Mouse (Mus musculus) ES-E14 (cell line): Measurements from ENCODE around the gene Nme2. TPM values are rescaled to one million over a fixed set of nuclear protein-coding genes. Genes with fewer than 3 reads are reported as not detected.

Experiments
- DNase-seq: peaks from one replicate; pipeline ENCODE4 v3.0.0-alpha.2; 2013; ENCODE audit warnings: low read depth, low spot score
- H3K27ac ChIP-seq: 2 replicates; pipeline ENCODE4 v1.5.1; 2012; ENCODE audit warnings: low read depth, mild to moderate bottlenecking, low read length, moderate library complexity, mixed read lengths; ENCODE audit not compliant: poor library complexity, insufficient read depth, severe bottlenecking
- H3K36me3 ChIP-seq: 2 replicates; pipeline ENCODE4 v1.6.1; 2012; ENCODE audit warnings: mild to moderate bottlenecking, low read length, moderate library complexity, mixed read lengths; ENCODE audit not compliant: control insufficient read depth, poor library complexity, insufficient read depth, severe bottlenecking
- H3K4me1 ChIP-seq, 2 experiments: fragments of 150-350 bp in 1 of 2; sonication (generic) in 1 of 2; 2 replicates each; pipeline ENCODE4 v1.6.1; 2012; ENCODE audit warnings: low read length in 2 of 2, mild to moderate bottlenecking in 1 of 2, mixed read lengths in 1 of 2; ENCODE audit not compliant: control insufficient read depth in 2 of 2, insufficient read depth in 2 of 2, poor library complexity in 1 of 2
- H3K4me3 ChIP-seq, 2 experiments: fragments of 150-350 bp in 1 of 2; sonication (generic) in 1 of 2; 2 replicates each; pipeline ENCODE4 v1.5.1; 2012; ENCODE audit warnings: low read length in 2 of 2, low read depth in 1 of 2, mild to moderate bottlenecking in 1 of 2, mixed read lengths in 1 of 2; ENCODE audit not compliant: insufficient read depth in 1 of 2, poor library complexity in 1 of 2, severe bottlenecking in 1 of 2
- H3K9ac ChIP-seq: 2 replicates; pipeline ENCODE4 v1.6.1; 2012; ENCODE audit warnings: low read depth, mild to moderate bottlenecking, low read length, mixed read lengths; ENCODE audit not compliant: poor library complexity, insufficient read depth, severe bottlenecking
- H3K9me3 ChIP-seq: fragments of 150-350 bp; sonication (generic); 2 replicates; pipeline ENCODE4 v1.6.1; 2012; ENCODE audit warnings: low read depth, mild to moderate bottlenecking, low read length; ENCODE audit not compliant: control insufficient read depth, insufficient read depth
- CHD2 ChIP-seq: IDR thresholded peaks from 2 replicates; pipeline ENCODE4 v1.6.1; 2014; ENCODE audit warnings: mild to moderate bottlenecking, low read depth, low read length, inconsistent platforms
- HCFC1 ChIP-seq: IDR thresholded peaks from 2 replicates; pipeline ENCODE4 v1.6.1; 2012; ENCODE audit warnings: low read length, inconsistent platforms, borderline replicate concordance; ENCODE audit not compliant: insufficient read depth
- MAFK ChIP-seq: IDR thresholded peaks from 2 replicates; pipeline ENCODE4 v1.6.1; 2014; ENCODE audit warnings: mild to moderate bottlenecking, low read depth, low read length, inconsistent platforms; ENCODE audit not compliant: insufficient read depth
- ZC3H11A ChIP-seq: IDR thresholded peaks from 2 replicates; pipeline ENCODE4 v1.6.1; 2012; ENCODE audit warnings: low read depth, mild to moderate bottlenecking, inconsistent platforms, low read length, borderline replicate concordance
- ZNF384 ChIP-seq: IDR thresholded peaks from 2 replicates; pipeline ENCODE4 v1.6.1; 2012; ENCODE audit warnings: low read depth, low read length, inconsistent platforms
- in situ Hi-C, 2 experiments: fragments of 600-800 bp; cut with MboI; formaldehyde crosslinking; loops; one replicate each; pipeline ENCODE4 v1.15.1; 2025; ENCODE audit warnings: low sequenced_read_pairs in 2 of 2, inconsistent platforms in 1 of 2; ENCODE audit not compliant: unreplicated experiment in 2 of 2
- total RNA-seq: library from RNA; depleted of rRNA; stranded (reverse); fragments of 300-350 nt; gene quantifications from 2 replicates; pipeline ENCODE4 v1.2.3, GENCODE M21; 2012

Gene Nme2
- total RNA-seq, 1 experiment: 1,053 TPM

DNA sequence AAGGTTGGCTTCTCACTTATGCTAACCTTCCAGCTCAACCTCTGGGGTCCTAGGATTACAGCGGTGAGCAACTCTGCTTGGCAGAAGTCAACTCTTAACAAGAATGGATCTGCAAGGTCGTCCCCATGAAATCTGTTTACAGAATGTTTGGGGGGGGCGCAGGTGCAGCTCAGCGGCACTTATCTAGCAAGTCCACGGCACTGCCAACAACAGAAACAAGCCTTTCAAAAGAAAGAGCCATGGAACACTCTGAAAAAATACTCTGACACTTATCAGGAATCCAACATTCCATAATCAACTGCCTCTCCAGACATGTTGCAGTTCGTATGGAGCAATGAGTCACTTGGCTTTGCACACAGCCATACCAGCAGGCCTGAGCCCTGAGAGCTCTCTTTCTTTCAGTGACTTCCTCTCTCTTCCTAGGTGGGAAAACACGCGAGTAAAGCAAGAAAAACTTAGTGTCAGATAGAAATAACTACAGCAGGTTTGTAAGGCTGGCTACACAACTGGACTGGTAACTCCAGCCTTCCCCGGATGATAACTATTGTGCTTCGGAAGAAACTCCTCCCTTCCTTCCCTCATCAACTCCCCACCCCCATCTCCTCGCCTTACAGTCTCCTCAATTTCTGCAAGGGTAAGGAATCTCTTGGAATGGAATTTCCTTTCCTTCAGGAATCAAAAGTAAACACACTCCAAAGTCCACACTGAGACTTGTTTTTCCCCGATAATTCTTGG, 32.4 kb upstream of the Nme2 start:
- no peaks in the 10 kb centered on the region for H3K36me3 ChIP-seq
- no peak overlapping the region for H3K9ac ChIP-seq
- H3K27ac ChIP-seq: no peak overlapping the region
- H3K4me3 ChIP-seq: no peak overlapping the region
- DNase-seq: no peak
- H3K9me3 ChIP-seq: peaks cover 10% of the 10 kb centered on the region; the same call in 1 of the 2 replicates
- in situ Hi-C loops: no loop called here
- TF ChIP-seq MAFK: no peak
- no peak for TF ChIP-seq ZNF384
- no peak for TF ChIP-seq HCFC1
- no peak for TF ChIP-seq ZC3H11A
- no peak for TF ChIP-seq CHD2
- H3K4me1 ChIP-seq: no peaks in the 10 kb centered on the region

DNA sequence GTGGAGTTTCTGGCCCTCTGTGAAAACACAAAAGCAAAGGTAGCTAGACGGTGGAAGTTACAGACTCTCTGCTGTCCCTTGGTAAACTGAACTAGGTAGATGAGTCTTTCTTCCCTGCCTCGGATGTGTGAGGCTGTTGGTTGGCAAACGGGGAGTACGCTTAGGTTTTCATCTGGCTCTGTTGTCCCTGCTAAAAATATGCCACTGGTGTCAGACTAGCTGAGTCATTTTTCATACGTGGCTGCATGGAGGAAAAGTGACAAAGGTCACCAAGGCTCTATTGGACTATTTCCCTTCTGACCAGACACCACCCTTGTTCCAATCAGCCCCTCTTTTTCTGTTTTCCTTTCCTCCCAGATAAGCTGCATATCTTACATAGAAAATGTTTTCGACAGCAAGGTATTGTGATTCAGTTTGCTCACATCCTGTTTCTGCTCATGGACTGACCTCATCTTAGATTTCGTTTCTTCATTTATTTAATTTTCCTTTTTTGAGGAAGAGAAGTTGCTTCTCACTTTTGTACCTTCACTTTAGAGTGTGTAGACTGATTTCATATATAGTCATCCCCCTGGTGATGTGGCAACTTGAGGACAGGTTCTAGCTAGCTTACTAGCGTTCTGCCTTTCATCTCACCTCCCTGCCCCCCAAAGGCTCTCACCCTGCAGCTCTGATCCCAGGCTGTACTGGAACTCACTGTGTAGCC, 31.7 kb upstream of the Nme2 start:
- no peaks in the 10 kb centered on the region for H3K4me1 ChIP-seq
- H3K9ac ChIP-seq: no peak overlapping the region
- no peak for DNase-seq
- H3K27ac ChIP-seq: no peak overlapping the region
- H3K4me3 ChIP-seq: no peak overlapping the region
- H3K9me3 ChIP-seq: peaks cover 10% of the 10 kb centered on the region; the same call in 1 of the 2 replicates
- H3K36me3 ChIP-seq: no peaks in the 10 kb centered on the region
- in situ Hi-C loops: no loop called here
- TF ChIP-seq ZNF384: no peak
- no peak for TF ChIP-seq CHD2
- TF ChIP-seq MAFK: no peak
- no peak for TF ChIP-seq ZC3H11A
- no peak for TF ChIP-seq HCFC1

- Histone ChIP-seq H3K27ac (no peak overlapping the region), H3K36me3 (no peaks in the 10 kb centered on the region), H3K9ac (no peak overlapping the region), H3K9me3 (peaks cover 10% of the 10 kb centered on the region; the same call in 1 of the 2 replicates), H3K4me3 (no peak overlapping the region), H3K4me1 (no peaks in the 10 kb centered on the region)
- DNase-seq: no peak
- no peak for TF ChIP-seq HCFC1
- TF ChIP-seq MAFK: no peak
- no peak for TF ChIP-seq ZC3H11A
- TF ChIP-seq CHD2: no peak
- no peak for TF ChIP-seq ZNF384
- in situ Hi-C loops: no loop called here
Measured at GRCm38 (mm10) chr11:93987026-93987425, 31.0 kb upstream of the Nme2 start.

DNA sequence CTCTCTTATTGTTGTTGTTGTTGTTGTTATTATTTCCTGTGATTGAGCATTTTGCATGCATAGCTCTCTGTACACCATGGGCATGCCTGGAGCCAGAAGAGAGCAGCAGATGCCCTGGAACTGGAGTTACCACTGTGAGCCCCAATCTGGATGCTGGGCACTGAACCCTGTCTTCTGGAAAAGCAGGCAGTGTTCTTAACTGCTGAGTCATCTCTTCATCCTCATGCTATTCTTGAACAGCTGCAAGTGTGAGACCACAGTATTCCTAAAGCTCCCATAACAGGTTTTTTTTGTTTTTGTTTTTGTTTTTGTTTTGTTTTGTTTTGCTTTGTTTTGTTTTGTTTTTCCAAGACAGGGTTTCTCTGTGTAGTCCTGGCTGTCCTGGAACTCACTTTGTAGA, 30.2 kb upstream of the Nme2 start:
- Histone ChIP-seq H3K9ac (no peak overlapping the region), H3K4me1 (no peaks in the 10 kb centered on the region), H3K27ac (no peak overlapping the region), H3K4me3 (no peak overlapping the region), H3K36me3 (no peaks in the 10 kb centered on the region), H3K9me3 (peaks cover 10% of the 10 kb centered on the region; the same call in 1 of the 2 replicates)
- in situ Hi-C loops: no loop called here
- no peak for TF ChIP-seq ZNF384
- no peak for TF ChIP-seq CHD2
- TF ChIP-seq MAFK: no peak
- TF ChIP-seq ZC3H11A: no peak
- DNase-seq: no peak
